Mouse (Mus musculus): ENCODE measurements at regions not wholly inside any gene's neighbourhood (a gene's known extent, or its start where the extent isn't known, plus 50 kb on each side); places are given as distances from the start of the nearest gene placed in this dataset.

DNA sequence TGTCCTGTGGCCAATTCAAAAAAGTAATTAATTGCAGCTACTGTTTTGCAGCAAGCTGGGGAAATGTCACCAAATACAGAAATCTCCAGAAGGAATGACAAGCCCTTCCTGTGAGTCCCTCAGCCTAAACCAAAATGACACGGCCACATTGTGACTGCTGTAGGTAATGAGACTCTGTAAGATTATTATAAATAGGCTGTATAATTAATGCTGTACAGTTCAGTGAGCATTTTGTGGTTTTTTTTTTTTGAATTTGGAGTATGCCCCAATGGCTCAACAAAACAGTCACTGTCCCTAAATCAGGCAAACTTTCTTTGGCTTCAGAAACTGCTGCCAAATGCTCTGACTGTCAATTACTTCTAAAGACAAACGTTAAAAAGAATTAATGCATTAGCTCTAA lies 615.9 kb upstream of the Sema6d start:
- DNase-seq (ENCODE audit: low spot score in 2 of 2): no peak

DNA sequence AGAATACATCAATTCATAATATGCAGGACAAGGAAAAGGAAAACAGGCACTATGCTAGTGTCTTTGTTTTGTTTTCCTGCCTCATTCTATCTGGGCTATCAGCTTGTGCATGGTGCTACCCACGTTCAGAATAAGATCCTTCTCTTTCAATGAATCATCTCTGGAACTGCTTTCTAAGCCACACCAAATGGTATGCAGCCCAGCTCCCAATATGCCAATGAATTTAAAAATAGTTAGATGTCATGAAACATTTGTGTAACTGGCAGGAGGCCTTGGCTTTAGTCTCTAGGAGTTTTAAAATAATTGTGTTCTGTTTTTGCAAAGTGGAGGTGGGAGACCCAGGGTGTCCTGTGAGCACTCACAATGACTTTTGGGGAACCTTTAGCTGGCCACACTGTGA lies 603.1 kb upstream of the Sema6d start:
- no peak for DNase-seq (ENCODE audit: low spot score in 2 of 2)

DNA sequence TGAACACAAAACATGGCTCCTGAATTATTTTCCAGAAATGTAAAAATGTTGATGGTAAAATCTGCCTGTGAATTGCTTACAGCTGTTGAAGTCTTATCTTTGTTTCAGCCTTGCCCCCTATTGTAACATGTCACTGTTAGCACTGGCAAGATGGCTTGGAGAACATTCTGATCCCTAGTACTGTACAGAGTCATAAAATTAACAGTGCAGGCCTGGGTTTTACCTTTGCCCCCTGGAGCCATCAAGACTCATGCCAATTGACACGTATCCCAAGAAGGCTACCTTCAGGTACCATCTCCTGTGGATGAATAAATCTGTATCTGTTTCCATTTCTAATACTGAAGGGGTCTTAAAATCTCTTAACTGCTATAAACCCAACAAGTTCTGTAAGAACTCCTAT lies 583.6 kb upstream of the Sema6d start:
- DNase-seq (ENCODE audit: low spot score in 2 of 2): no peak

DNA sequence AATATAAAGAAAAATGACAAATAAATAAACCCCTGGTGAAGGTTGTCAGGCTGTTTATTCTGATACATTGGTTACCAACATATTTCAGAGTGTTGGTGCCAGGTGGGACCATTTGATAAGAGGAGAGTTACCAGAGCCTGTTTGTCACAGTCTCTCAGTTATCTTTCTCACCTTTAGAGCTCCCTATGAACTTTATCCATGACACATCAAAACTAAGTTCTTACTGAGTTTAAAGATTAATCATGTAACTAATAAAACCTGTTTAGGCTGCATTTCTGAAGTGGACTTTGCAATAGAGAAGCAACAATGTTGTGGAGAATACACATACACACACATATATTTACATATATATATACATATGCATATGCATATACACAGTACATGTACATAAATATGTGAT lies 582.7 kb upstream of the Sema6d start:
- DNase-seq (ENCODE audit: low spot score in 2 of 2): no peak

DNA sequence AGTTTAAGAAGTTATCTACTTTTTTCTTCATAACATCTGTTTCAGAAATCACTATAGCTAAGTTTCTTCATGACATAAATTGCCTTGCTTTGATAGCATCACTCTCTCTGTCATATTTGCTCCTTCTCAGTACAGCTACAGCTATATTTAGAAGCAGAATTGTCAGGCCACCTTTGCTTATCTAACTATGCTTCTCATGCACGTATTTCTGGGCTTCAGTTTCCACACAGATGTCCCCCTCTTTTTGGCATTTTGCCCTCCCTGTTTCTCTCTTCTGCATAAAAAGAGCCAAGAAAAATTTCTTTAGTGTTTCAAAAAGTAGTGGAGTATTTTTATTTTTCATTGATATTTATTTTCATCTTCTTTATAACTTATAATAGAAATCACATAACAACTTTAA lies 560.9 kb upstream of the Sema6d start:
- no peak for DNase-seq (ENCODE audit: low spot score in 2 of 2)

DNA sequence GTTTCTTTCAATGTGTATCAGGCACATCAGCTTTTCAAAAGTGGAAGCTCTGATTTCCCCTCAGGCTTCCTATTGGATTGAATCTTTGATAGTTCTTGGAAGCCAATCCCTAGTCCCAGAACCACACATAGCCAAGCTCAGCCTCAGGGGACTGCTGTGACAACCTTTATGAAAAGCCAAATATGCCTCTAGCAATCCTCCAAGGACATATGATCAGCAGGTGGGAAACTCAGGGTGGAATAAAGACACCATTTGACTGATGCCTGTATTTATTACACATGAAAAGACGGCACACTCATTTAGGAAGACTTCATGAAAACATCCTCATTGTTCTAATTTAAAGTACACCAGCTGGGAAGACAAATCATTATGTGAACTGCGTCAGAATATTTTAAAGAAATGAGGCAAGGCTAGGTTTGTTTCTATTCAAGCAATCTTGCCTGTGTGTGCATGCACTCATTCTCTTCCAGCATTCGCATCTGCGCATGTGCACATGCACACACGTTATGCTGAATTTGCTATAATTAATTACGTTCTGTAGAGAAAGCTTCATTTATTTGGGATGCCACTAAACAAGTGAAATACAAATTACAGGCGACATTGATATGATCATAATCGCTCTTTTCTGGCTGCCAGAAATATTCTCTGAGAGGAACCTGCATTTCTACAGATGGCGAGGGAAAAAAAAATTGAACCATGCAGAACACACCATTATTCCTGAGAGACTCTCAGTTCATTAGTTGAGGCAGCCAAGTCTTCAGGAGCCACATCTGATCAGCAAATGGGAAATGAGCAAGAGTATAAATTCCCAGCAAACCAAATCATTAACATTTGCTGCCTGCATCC lies 556.6 kb upstream of the Sema6d start:
- DNase-seq (ENCODE audit: low spot score in 2 of 2): no peak

DNA sequence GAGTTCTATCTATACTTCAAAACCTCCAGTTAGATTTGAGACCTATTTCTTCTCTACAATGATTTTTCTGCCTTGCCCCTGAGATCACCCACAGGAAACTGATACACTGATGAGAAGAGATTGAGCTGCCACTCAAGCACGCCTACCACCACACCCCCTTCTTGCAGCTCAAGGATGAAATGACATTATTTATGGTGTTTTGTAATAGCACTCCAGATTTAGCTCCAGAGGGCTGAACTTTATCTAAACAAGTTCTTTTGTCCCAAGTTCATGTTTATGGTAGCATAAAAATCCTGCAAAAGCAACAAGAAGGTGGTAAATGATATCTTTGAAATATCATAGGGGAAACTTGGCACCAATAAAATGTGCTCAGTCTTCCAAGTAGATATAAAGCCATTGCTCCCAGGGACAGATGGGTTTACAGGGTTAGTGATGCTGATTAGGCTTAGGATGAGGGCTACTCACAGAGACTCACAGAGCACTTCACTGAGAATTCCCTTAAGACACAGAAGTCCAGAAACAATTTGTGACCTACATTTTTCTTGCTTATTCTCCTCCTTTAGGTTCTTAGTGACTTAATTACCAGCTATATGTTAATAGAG lies 538.4 kb upstream of the Sema6d start:
- DNase-seq (ENCODE audit: low spot score in 2 of 2): no peak

DNA sequence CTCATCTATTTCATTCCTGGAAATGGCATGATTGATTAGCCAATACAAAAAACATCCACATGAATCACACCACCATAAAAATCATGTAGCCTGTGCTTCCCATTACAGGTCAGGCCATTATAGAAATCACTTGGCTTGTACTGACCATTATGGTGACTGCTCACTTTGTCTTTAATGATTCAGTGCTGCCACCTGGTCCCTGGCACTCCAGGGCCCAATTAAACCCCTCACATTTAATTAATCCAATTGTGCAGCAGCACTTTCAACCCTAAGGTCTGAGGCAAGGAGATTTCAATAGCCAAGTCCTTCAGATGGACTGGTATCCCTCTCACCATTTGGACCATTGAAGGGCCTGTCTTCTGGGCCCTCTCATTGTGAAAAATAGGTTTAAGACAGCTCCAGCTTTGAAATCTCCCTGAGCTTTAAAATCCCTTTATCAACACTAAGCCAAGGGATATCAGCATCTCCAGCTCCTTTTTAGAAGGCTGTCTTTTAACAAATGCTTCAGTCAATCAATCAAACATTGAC lies 531.6 kb upstream of the Sema6d start:
- no peak for DNase-seq (ENCODE audit: low spot score in 2 of 2)
